Mouse (Mus musculus): Measurements from ENCODE around the gene Borcs6.

DNA sequence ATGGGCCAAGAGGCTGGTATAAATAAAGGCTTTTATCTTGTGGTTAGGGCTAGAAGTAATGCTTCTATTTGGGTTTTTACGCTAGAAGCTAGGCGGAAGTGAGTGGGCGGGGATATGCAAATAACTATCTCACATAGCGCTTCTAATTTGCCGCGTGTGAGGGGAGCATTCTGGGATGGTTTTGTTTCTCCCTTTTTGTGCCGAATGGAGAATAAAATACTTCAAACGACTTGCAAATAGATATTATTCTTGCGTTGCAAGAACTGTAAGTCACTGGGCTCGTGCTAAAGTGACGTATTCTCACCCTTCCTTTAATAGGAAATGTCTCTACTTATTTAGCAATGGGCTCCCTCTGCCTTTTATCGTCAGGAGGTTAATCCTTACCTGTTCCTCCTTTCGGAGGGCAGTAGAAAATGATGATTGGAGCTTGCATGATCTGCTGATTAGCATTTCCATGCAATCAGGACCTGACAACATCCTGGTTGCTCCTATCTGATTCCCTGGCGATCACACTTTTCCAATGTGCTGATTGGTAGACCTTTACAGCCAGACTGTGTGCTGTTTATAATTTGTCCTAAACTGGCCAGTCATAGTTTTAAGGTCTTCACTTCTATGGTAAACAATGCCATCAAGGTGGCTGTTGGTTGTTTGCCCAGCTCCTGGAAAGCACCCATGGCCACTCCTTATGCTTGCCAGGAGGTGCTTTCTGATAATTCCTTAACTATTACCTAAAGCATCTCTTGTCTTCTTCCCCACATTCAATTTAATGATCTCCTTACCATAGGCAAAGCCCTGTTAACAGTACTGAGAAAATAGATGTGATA is 13.8 kb downstream of the Borcs6 start:
- no peak for TF ChIP-seq CTCF (IDR thresholded peaks at IDR 0.05; ENCODE audit: extremely low read depth, insufficient read length, insufficient replicate concordance, low read depth, low read length)
- TF ChIP-seq POLR2A (IDR thresholded peaks at IDR 0.05; ENCODE audit: low read depth, low read length) = no peak

All from small intestine, adult 2 months (tissue).